Mouse (Mus musculus) CH12.LX (cell line): ENCODE measurements around the gene Folr2. TPM values are rescaled to one million over a fixed set of nuclear protein-coding genes. Genes with fewer than 3 reads are reported as not detected.

Experiments
- DNase-seq: peaks from one replicate; pipeline ENCODE4 v3.0.0-alpha.2; 2013; ENCODE audit errors: extremely low read depth
- H3K27ac ChIP-seq: 2 replicates; pipeline ENCODE4 v1.5.1; 2012; ENCODE audit warnings: low read depth, mild to moderate bottlenecking, control low read depth, moderate library complexity; ENCODE audit not compliant: insufficient read depth
- H3K27me3 ChIP-seq: replicated peaks from 2 replicates; pipeline ENCODE3; 2012; ENCODE audit warnings: inconsistent platforms
- H3K36me3 ChIP-seq, 2 experiments: replicated peaks in 1 of 2; 2 replicates each; pipeline versions ENCODE3 to v1.6.1; 2012; ENCODE audit warnings: inconsistent platforms in 1 of 2, low read length in 1 of 2, mild to moderate bottlenecking in 1 of 2, mixed read lengths in 1 of 2, moderate library complexity in 1 of 2; ENCODE audit not compliant: control insufficient read depth in 1 of 2, insufficient read depth in 1 of 2
- H3K4me1 ChIP-seq, 2 experiments: 2 replicates each; pipeline ENCODE4 v1.6.1; 2012; ENCODE audit warnings: inconsistent platforms in 1 of 2, moderate library complexity in 1 of 2; ENCODE audit not compliant: insufficient read depth in 2 of 2, control insufficient read depth in 1 of 2
- H3K4me2 ChIP-seq: 2 replicates; pipeline ENCODE4 v1.6.1; 2012; ENCODE audit warnings: low read depth, mild to moderate bottlenecking, control low read depth; ENCODE audit not compliant: poor library complexity, insufficient read depth, severe bottlenecking
- H3K4me3 ChIP-seq, 3 experiments: fragments of 150-350 bp in 1 of 3; sonication (generic) in 1 of 3; replicated peaks in 1 of 3; 2 replicates each; pipeline versions ENCODE3 to v1.5.1; 2011 to 2012; ENCODE audit warnings: low read depth in 2 of 3, low read length in 2 of 3, mild to moderate bottlenecking in 2 of 3, moderate library complexity in 2 of 3, control low read depth in 1 of 3, improper control_type of control experiment in 1 of 3, inconsistent platforms in 1 of 3, mixed read lengths in 1 of 3; ENCODE audit not compliant: poor library complexity in 1 of 3
- H3K79me2 ChIP-seq: replicated peaks from 2 replicates; pipeline ENCODE4 v1.6.1; 2012; ENCODE audit warnings: mild to moderate bottlenecking, moderate library complexity; ENCODE audit not compliant: control insufficient read depth, poor library complexity, insufficient read depth, severe bottlenecking; ENCODE audit errors: extremely low read depth
- H3K9ac ChIP-seq: 2 replicates; pipeline ENCODE4 v1.6.1; 2012; ENCODE audit warnings: low read depth, mild to moderate bottlenecking, control low read depth, moderate library complexity; ENCODE audit not compliant: insufficient read depth
- H3K9me3 ChIP-seq: replicated peaks from 2 replicates; pipeline ENCODE3; 2012; ENCODE audit warnings: low read length, inconsistent platforms, mixed read lengths
- BHLHE40 ChIP-seq: IDR thresholded peaks from 2 replicates; pipeline ENCODE4 v1.6.1; 2011; ENCODE audit warnings: mild to moderate bottlenecking, low read depth, low read length, improper control_type of control experiment
- CHD1 ChIP-seq: IDR thresholded peaks from 2 replicates; pipeline ENCODE4 v1.6.1; 2012; ENCODE audit warnings: low read depth, low read length, improper control_type of control experiment, inconsistent platforms
- CHD2 ChIP-seq: IDR thresholded peaks from 2 replicates; pipeline ENCODE4 v1.6.1; 2011; ENCODE audit warnings: low read length, improper control_type of control experiment
- CTCF ChIP-seq, 2 experiments: IDR thresholded peaks in 1 of 2; conservative IDR thresholded peaks in 1 of 2; 2 replicates each; pipeline ENCODE4 v1.5.1; 2011 to 2012; ENCODE audit warnings: low read depth in 2 of 2, low read length in 2 of 2, improper control_type of control experiment in 1 of 2, inconsistent platforms in 1 of 2, mild to moderate bottlenecking in 1 of 2, moderate library complexity in 1 of 2
- E2F4 ChIP-seq: IDR thresholded peaks from 2 replicates; pipeline ENCODE4 v1.6.1; 2011; ENCODE audit warnings: low read depth, low read length, improper control_type of control experiment; ENCODE audit not compliant: insufficient replicate concordance
- ELF1 ChIP-seq: IDR thresholded peaks from 2 replicates; pipeline ENCODE4 v1.6.1; 2014; ENCODE audit warnings: low read depth, mild to moderate bottlenecking, inconsistent platforms, low read length, improper control_type of control experiment
- EP300 ChIP-seq: IDR thresholded peaks from 2 replicates; pipeline ENCODE4 v1.6.1; 2011; ENCODE audit warnings: low read length, improper control_type of control experiment
- ETS1 ChIP-seq: conservative IDR thresholded peaks from 2 replicates; pipeline ENCODE4 v1.6.1; 2012; ENCODE audit warnings: low read depth, mild to moderate bottlenecking, inconsistent platforms, low read length, improper control_type of control experiment, moderate library complexity
- GABPA ChIP-seq: IDR thresholded peaks from 2 replicates; pipeline ENCODE4 v1.6.1; 2012; ENCODE audit warnings: low read depth, low read length, improper control_type of control experiment, inconsistent platforms; ENCODE audit not compliant: insufficient replicate concordance
- HCFC1 ChIP-seq: IDR thresholded peaks from 2 replicates; pipeline ENCODE4 v1.6.1; 2012; ENCODE audit warnings: low read depth, mild to moderate bottlenecking, inconsistent platforms, low read length, improper control_type of control experiment
- IRF4 ChIP-seq: IDR thresholded peaks from 2 replicates; pipeline ENCODE4 v1.6.1; 2014; ENCODE audit warnings: low read depth, mild to moderate bottlenecking, inconsistent platforms, low read length, improper control_type of control experiment
- JUN ChIP-seq: IDR thresholded peaks from 2 replicates; pipeline ENCODE4 v1.6.1; 2011; ENCODE audit warnings: low read depth, mild to moderate bottlenecking, low read length, improper control_type of control experiment, moderate library complexity; ENCODE audit not compliant: insufficient read depth
- JUND ChIP-seq: conservative IDR thresholded peaks from 2 replicates; pipeline ENCODE4 v1.6.1; 2011; ENCODE audit warnings: low read depth, low read length, improper control_type of control experiment
- KAT2A ChIP-seq: IDR thresholded peaks from 2 replicates; pipeline ENCODE4 v1.6.1; 2012; ENCODE audit warnings: low read length, improper control_type of control experiment, inconsistent platforms; ENCODE audit not compliant: insufficient replicate concordance
- MAFK ChIP-seq: IDR thresholded peaks from 2 replicates; pipeline ENCODE4 v1.6.1; 2011; ENCODE audit warnings: low read length, improper control_type of control experiment; ENCODE audit not compliant: insufficient replicate concordance
- MAX ChIP-seq: IDR thresholded peaks from 2 replicates; pipeline ENCODE4 v1.6.1; 2011; ENCODE audit warnings: low read length, improper control_type of control experiment
- MAZ ChIP-seq: IDR thresholded peaks from 2 replicates; pipeline ENCODE4 v1.6.1; 2012; ENCODE audit warnings: low read depth, mild to moderate bottlenecking, inconsistent platforms, low read length, improper control_type of control experiment, moderate library complexity
- MEF2A ChIP-seq: IDR thresholded peaks from 2 replicates; pipeline ENCODE4 v1.6.1; 2014; ENCODE audit warnings: low read depth, mild to moderate bottlenecking, inconsistent platforms, low read length, improper control_type of control experiment, borderline replicate concordance
- MXI1 ChIP-seq: IDR thresholded peaks from 2 replicates; pipeline ENCODE4 v1.6.1; 2011; ENCODE audit warnings: mild to moderate bottlenecking, low read depth, low read length, improper control_type of control experiment
- MYC ChIP-seq: IDR thresholded peaks from 2 replicates; pipeline ENCODE4 v1.6.1; 2011; ENCODE audit warnings: low read depth, mild to moderate bottlenecking, improper control_type of control experiment, low read length
- NELFE ChIP-seq: IDR thresholded peaks from 2 replicates; pipeline ENCODE4 v1.6.1; 2011; ENCODE audit warnings: low read depth, low read length, improper control_type of control experiment
- NRF1 ChIP-seq: IDR thresholded peaks from 2 replicates; pipeline ENCODE4 v1.6.1; 2014; ENCODE audit warnings: low read depth, mild to moderate bottlenecking, inconsistent platforms, low read length, improper control_type of control experiment, moderate library complexity
- PAX5 ChIP-seq: IDR thresholded peaks from 2 replicates; pipeline ENCODE4 v1.6.1; 2012; ENCODE audit warnings: low read length, inconsistent platforms, mixed read lengths
- POLR2A ChIP-seq: IDR thresholded peaks from 2 replicates; pipeline ENCODE4 v1.6.1; 2011; ENCODE audit warnings: low read depth, mild to moderate bottlenecking, improper control_type of control experiment, low read length
- POLR2AphosphoS2 ChIP-seq: IDR thresholded peaks from 2 replicates; pipeline ENCODE4 v1.6.1; 2011; ENCODE audit warnings: low read depth, low read length, improper control_type of control experiment
- RAD21 ChIP-seq: IDR thresholded peaks from 2 replicates; pipeline ENCODE4 v1.6.1; 2011; ENCODE audit warnings: low read depth, mild to moderate bottlenecking, low read length, improper control_type of control experiment, moderate library complexity
- RCOR1 ChIP-seq: conservative IDR thresholded peaks from 2 replicates; pipeline ENCODE4 v1.6.1; 2012; ENCODE audit warnings: low read depth, mild to moderate bottlenecking, inconsistent platforms, low read length, improper control_type of control experiment
- SIN3A ChIP-seq: IDR thresholded peaks from 2 replicates; pipeline ENCODE4 v1.6.1; 2012; ENCODE audit warnings: low read length, improper control_type of control experiment, inconsistent platforms
- SMC3 ChIP-seq: IDR thresholded peaks from 2 replicates; pipeline ENCODE4 v1.6.1; 2011; ENCODE audit warnings: low read depth, low read length, improper control_type of control experiment
- TBP ChIP-seq: conservative IDR thresholded peaks from 2 replicates; pipeline ENCODE4 v1.6.1; 2011; ENCODE audit warnings: low read depth, low read length, improper control_type of control experiment
- TCF12 ChIP-seq: IDR thresholded peaks from 2 replicates; pipeline ENCODE4 v1.6.1; 2014; ENCODE audit warnings: low read depth, mild to moderate bottlenecking, inconsistent platforms, low read length, improper control_type of control experiment
- UBTF ChIP-seq: IDR thresholded peaks from 2 replicates; pipeline ENCODE4 v1.6.1; 2012; ENCODE audit warnings: low read depth, mild to moderate bottlenecking, inconsistent platforms, low read length, improper control_type of control experiment, moderate library complexity
- USF1 ChIP-seq: IDR thresholded peaks from 2 replicates; pipeline ENCODE4 v1.6.1; 2014; ENCODE audit warnings: low read depth, mild to moderate bottlenecking, inconsistent platforms, low read length, improper control_type of control experiment
- USF2 ChIP-seq: conservative IDR thresholded peaks from 2 replicates; pipeline ENCODE4 v1.6.1; 2011; ENCODE audit warnings: low read depth, low read length, improper control_type of control experiment
- ZC3H11A ChIP-seq: IDR thresholded peaks from 2 replicates; pipeline ENCODE4 v1.6.1; 2012; ENCODE audit warnings: low read depth, mild to moderate bottlenecking, inconsistent platforms, low read length, improper control_type of control experiment
- ZKSCAN1 ChIP-seq: IDR thresholded peaks from 2 replicates; pipeline ENCODE4 v1.6.1; 2012; ENCODE audit warnings: low read depth, inconsistent platforms, low read length, improper control_type of control experiment, borderline replicate concordance
- ZMIZ1 ChIP-seq: IDR thresholded peaks from 2 replicates; pipeline ENCODE4 v1.6.1; 2012; ENCODE audit warnings: low read depth, mild to moderate bottlenecking, inconsistent platforms, low read length, improper control_type of control experiment
- ZNF384 ChIP-seq: IDR thresholded peaks from 2 replicates; pipeline ENCODE4 v1.6.1; 2012; ENCODE audit warnings: low read depth, low read length, improper control_type of control experiment, inconsistent platforms
- dilution Hi-C: fragments of 300-500 bp; cut with MboI; formaldehyde crosslinking; loops from 2 replicates; pipeline ENCODE4 v1.14.3; 2020; ENCODE audit warnings: low sequenced_read_pairs; ENCODE audit not compliant: extremely low pct_unique_long_range_greater_than_20kb, extremely low pct_ligation_motif_present
- in situ Hi-C: fragments of 300-500 bp; cut with MboI; formaldehyde crosslinking; loops from 3 replicates; pipeline ENCODE4 v1.14.3; 2019; ENCODE audit warnings: low sequenced_read_pairs, low pct_ligation_motif_present, low pct_unique_long_range_greater_than_20kb, mixed read lengths
- polyA plus RNA-seq: library from polyadenylated mRNA; unstranded; fragments of >175 nt; gene quantifications from 2 replicates; pipeline ENCODE4 v1.2.1, GENCODE M21; 2012; ENCODE audit warnings: low read depth; ENCODE audit not compliant: insufficient read length
- total RNA-seq, 2 experiments: library from RNA; depleted of rRNA; stranded (reverse); fragments of 300-350 nt in 1 of 2; fragments of >200 nt in 1 of 2; gene quantifications; 2 replicates each; pipeline ENCODE4 v1.2.3; 2012 to 2014

The Folr2 gene
- total and polyA plus RNA-seq, 3 experiments: not detected

DNA sequence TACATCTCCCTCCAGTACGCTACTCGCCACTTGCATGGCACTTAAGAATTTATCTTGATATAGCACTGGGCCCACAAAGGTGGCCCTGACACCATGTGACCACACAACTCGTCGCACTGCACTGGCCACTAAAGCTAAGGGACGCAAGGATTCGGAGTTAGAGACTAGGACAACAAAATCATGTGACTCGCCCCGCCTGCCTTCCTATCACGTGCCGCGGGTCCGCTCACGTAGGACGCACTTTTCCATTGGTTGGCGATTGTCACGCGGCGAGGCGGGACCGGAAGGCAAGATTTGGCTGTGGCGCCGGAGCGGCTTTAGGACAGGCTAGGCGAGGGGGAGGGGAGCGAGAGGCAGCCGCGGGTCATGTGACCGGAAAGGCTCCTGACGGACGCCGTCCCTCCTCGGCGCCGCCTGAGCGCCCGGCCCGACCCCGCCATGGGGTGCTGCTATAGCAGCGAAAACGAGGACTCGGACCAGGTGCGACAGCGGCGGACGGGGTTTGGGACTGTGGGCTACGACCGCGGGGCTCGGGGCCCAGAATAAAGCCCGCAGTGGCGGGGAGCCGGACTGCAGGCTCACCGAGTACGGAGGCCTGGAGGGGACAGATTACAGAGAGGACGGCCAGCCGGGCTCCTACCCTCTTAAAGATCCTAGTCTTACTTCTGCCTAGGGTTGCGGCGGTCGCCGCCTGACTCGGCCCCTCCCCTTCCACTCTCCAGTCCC, 48.7 kb upstream of the Folr2 start, which contains the start of gene Lamtor1:
Lamtor1 (plus strand) TSS at position 344 of the 726 bp plus-strand sequence.
- DNase-seq: peak; percentile 99
- dilution Hi-C loops: no loop called here
- Histone ChIP-seq H3K9ac (peak within 1 kb of the TSS; percentile 85), H3K27ac (peak within 1 kb of the TSS; percentile 72), H3K36me3 (peaks cover 13 to 44% of the 10 kb centered on the region in 2 experiments), H3K4me1 (peaks cover 7 to 39% of the 10 kb centered on the region in 2 experiments; a peak in 3 of 4 replicates), H3K4me3 (peak within 1 kb of the TSS; percentile 52 to 76 (median 75)), H3K4me2 (peak within 1 kb of the TSS; percentile 87), H3K27me3 (no peaks in the 10 kb centered on the region), H3K79me2 (peaks cover 22% of the 10 kb centered on the region), H3K9me3 (peaks cover 6% of the 10 kb centered on the region)
- in situ Hi-C loops: no loop called here
- peak; percentile 69 for TF ChIP-seq ZMIZ1
- TF ChIP-seq MAFK: no peak
- 0 out of 2 replicates have a peak, but pooled peaks have one; percentile 43 for TF ChIP-seq E2F4
- peak; percentile 98 for TF ChIP-seq USF2
- no peak for TF ChIP-seq UBTF
- TF ChIP-seq USF1: peak; percentile 99
- no peak for TF ChIP-seq CTCF (conservative IDR thresholded peaks at IDR 0.05 in 1 of 2, IDR thresholded peaks at IDR 0.05 in 1 of 2; ENCODE audit: low read depth in 2 of 2, low read length in 2 of 2)
- no peak for TF ChIP-seq ZKSCAN1
- peak; percentile 86 for TF ChIP-seq TCF12
- TF ChIP-seq JUND: no peak
- TF ChIP-seq RAD21: no peak
- no peak for TF ChIP-seq CHD1
- TF ChIP-seq CHD2: peak; percentile 90
- TF ChIP-seq PAX5: no peak
- peak; percentile 88 for TF ChIP-seq POLR2A
- peak; percentile 99 for TF ChIP-seq MAX
- no peak for TF ChIP-seq ZNF384
- peak; percentile 99 for TF ChIP-seq BHLHE40
- TF ChIP-seq ELF1: peak; percentile 93
- no peak; the same call in 1 of the 2 replicates for TF ChIP-seq EP300
- TF ChIP-seq MAZ: peak; percentile 66; the same call in 1 of the 2 replicates
- 0 out of 2 replicates have a peak, but pooled peaks have one; percentile 62 for TF ChIP-seq IRF4
- TF ChIP-seq ZC3H11A: no peak
- no peak; the same call in 1 of the 2 replicates for TF ChIP-seq GABPA
- peak; percentile 83 for TF ChIP-seq HCFC1
- peak; percentile 80; the same call in 1 of the 2 replicates for TF ChIP-seq MXI1
- TF ChIP-seq KAT2A: peak; percentile 79; the same call in 1 of the 2 replicates
- TF ChIP-seq TBP: peak; percentile 76
- TF ChIP-seq SMC3: no peak
- no peak for TF ChIP-seq JUN
- TF ChIP-seq ETS1: peak; percentile 76
- no peak for TF ChIP-seq POLR2AphosphoS2
- TF ChIP-seq RCOR1: 0 out of 2 replicates have a peak, but pooled peaks have one; percentile 38
- peak; percentile 61 for TF ChIP-seq SIN3A
- TF ChIP-seq MEF2A: peak; percentile 49; the same call in 1 of the 2 replicates
- TF ChIP-seq MYC: peak; percentile 80
- TF ChIP-seq NRF1: peak; percentile 58
- TF ChIP-seq NELFE: peak; percentile 82
